Comparison of ENCODE assay signal across 24 mouse cellular contexts in the genomic region with DNA sequence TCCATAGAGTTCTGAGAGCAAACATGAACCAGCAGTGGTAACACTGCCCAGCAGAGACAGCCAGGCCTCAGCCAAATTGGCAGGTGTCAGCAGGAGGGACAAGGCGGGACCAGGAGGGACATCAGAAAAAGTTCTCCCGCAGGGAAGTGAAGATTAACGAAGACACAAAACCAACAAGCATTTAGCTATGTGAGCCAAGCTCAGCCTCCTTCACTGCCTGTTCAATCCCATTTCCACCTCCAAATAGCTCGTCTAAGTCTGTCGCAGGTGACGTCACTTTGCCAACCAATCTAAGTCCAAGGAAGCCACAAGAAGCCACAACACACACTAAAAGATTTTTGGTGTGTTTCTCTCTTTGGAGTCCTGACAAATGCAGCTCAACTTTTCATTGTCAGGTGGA.
"Had no signal": no experiment of that assay in that cellular context is flagged by ENCODE, and none has a peak within 500 bp of the region (broad histone marks: within the 10 kb centered on the region; RNA-seq: fewer than 3 reads in every experiment).

No protein-coding gene starts in this region.

- H3K9ac ChIP-seq: heart, embryonic 12.5 days; hindbrain, embryonic 12.5 days; hindbrain, embryonic 14.5 days; intestine, embryonic 15.5 days; limb, embryonic 12.5 days; liver, embryonic 13.5 days had no signal

- H3K27ac ChIP-seq: heart, embryonic 10.5 days; hindbrain, embryonic 10.5 days; hindbrain, embryonic 12.5 days; hindbrain, embryonic 14.5 days; intestine, embryonic 15.5 days; layer of hippocampus, adult 2 months; left cerebral cortex, adult 2 months; limb, embryonic 10.5 days; limb, embryonic 12.5 days; liver, embryonic 13.5 days had no signal

- H3K4me2 ChIP-seq: heart, embryonic 12.5 days; hindbrain, embryonic 12.5 days; hindbrain, embryonic 14.5 days; intestine, embryonic 15.5 days; limb, embryonic 12.5 days; liver, embryonic 11.5 days; liver, embryonic 13.5 days had no signal

- H3K36me3 ChIP-seq: hindbrain, embryonic 10.5 days; hindbrain, embryonic 12.5 days; intestine, embryonic 15.5 days; limb, embryonic 10.5 days; limb, embryonic 12.5 days; liver, embryonic 13.5 days had no signal

- H3K9me3 ChIP-seq: heart, embryonic 12.5 days; hindbrain, embryonic 10.5 days; hindbrain, embryonic 12.5 days; intestine, embryonic 15.5 days; limb, embryonic 10.5 days; limb, embryonic 12.5 days; liver, embryonic 13.5 days had no signal

- H3K4me3 ChIP-seq: heart, embryonic 10.5 days; heart, embryonic 12.5 days; hindbrain, embryonic 10.5 days; hindbrain, embryonic 12.5 days; intestine, embryonic 15.5 days; layer of hippocampus, adult 2 months; left cerebral cortex, adult 2 months; limb, embryonic 10.5 days; limb, embryonic 12.5 days; liver, embryonic 13.5 days had no signal

- DNase-seq: gastrocnemius, postnatal 25 days; heart, adult 18-20 months; heart, postnatal 10 days; heart, postnatal 4 days; kidney, adult 18-20 months; kidney, adult 8-10 months; kidney, postnatal 10 days; kidney, postnatal 25 days; kidney, postnatal 4 days; liver, embryonic 13.5 days had no signal

- ATAC-seq: hindbrain, embryonic 16.5 days; inflammation-experienced regulatory T-cells, adult 6 months; intestine, embryonic 15.5 days; intestine, postnatal 0 days had no signal

- H3K4me1 ChIP-seq: heart, embryonic 10.5 days; heart, embryonic 12.5 days; hindbrain, embryonic 10.5 days; hindbrain, embryonic 12.5 days; intestine, embryonic 15.5 days; limb, embryonic 10.5 days; limb, embryonic 12.5 days; liver, embryonic 13.5 days had no signal

- H3K27me3 ChIP-seq: heart, embryonic 12.5 days; hindbrain, embryonic 12.5 days; intestine, embryonic 15.5 days; limb, embryonic 12.5 days; liver, embryonic 13.5 days had no signal
